Mouse (Mus musculus): ENCODE measurements around the gene Gm11032. TPM values are rescaled to one million over a fixed set of nuclear protein-coding genes. Genes with fewer than 3 reads are reported as not detected.

Gene Gm11032
- polyA plus RNA-seq, 1 experiment from 2014 or later = not detected

DNA sequence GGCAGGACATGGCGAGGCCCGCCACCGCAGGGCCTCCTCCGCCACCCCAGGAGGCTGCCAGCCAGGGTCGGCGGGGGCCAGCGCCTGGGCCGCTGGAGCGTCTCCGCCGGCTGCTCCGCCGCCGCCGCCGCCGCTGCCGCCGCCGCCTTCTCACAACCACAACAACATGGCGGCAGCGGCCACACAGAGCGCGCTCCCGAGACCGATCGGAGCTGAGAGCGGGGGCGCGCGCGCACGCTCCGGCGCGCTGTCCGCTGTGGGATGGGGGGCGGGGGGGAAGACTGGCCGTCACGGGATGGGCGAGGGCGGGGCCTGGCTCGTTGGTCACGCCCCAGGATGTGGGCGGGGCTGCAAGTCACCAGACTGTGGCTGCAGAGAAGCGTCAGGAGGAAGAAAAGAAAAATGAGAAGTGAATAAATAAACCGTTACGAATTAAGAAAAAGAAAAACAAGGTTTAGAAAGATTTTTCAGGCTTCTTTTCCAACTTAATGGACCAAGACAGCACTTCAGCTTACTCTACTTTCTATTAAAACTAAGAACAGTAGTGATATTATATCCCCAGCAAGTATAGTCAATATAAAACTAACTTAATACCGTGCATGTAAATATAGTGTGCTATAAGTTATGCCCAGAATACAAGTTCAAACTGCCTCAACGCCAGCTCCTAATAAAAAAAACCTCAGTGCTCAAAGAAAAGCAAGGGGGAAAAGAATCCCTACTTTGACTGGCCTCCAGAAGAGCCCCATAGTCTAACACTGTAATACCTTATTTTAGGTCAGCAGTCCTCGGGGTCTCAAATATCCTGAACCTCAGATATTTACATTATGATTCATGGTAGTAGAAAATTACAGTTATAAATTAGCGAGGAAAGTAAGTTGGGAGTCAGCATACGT is 25.0 kb upstream of the Gm11032 start, which contains the start of gene Mtmr3:
Mtmr3 (minus strand) TSS at position 256 of the 893 bp plus-strand sequence.
- Histone ChIP-seq H3K36me3 (ENCODE audit: control insufficient read depth, insufficient read depth, low read length) (no peaks in the 10 kb centered on the region), H3K27ac (ENCODE audit: low read depth, low read length) (peak within 1 kb of the TSS; percentile 83), H3K9me3 (ENCODE audit: control insufficient read depth, low read length) (no peaks in the 10 kb centered on the region), H3K9ac (ENCODE audit: low read length) (peak within 1 kb of the TSS; percentile 93), H3K4me1 (replicated peaks; ENCODE audit: control insufficient read depth, insufficient read depth, low read length) (peaks cover 4% of the 10 kb centered on the region; the same call in 1 of the 2 replicates), H3K4me3 (ENCODE audit: low read depth, low read length) (peak within 1 kb of the TSS; percentile 92), H3K27me3 (ENCODE audit: control insufficient read depth, insufficient read depth, low read length) (no peaks in the 10 kb centered on the region), H3K4me2 (ENCODE audit: low read depth, low read length, severe bottlenecking) (peak within 1 kb of the TSS; percentile 70)
- ATAC-seq (replicated peaks; ENCODE audit: low FRiP score) = peak; percentile 95
- peak; percentile 99 for DNase-seq (ENCODE audit: low spot score)
- 6% methylated on average over 48 of the region's 53 CpGs for WGBS

DNA sequence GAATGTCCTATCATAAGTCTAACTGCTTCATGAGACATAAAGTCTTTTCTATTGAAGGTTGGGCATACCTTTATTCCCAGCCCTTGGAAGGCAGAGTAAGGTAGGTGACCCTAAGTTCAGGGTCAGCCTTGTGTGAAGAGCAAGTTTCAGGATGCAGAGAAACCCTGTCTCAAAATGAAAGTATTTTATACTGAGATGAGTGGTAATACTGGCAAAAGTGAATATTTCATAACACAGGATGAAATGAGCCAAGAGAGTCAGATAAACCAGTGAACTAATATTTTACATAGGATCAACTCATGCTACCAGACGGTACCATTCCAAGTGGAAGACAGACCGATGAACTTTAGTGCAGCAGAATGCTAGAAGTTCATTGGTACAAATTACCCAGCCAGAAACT is 21.5 kb upstream of the Gm11032 start:
- Histone ChIP-seq H3K27me3 (ENCODE audit: control insufficient read depth, insufficient read depth, low read length) (no peaks in the 10 kb centered on the region), H3K36me3 (ENCODE audit: control insufficient read depth, insufficient read depth, low read length) (no peaks in the 10 kb centered on the region), H3K9me3 (ENCODE audit: control insufficient read depth, low read length) (no peaks in the 10 kb centered on the region), H3K4me2 (ENCODE audit: low read depth, low read length, severe bottlenecking) (no peak overlapping the region), H3K27ac (ENCODE audit: low read depth, low read length) (no peak overlapping the region), H3K9ac (ENCODE audit: low read length) (no peak overlapping the region), H3K4me1 (replicated peaks; ENCODE audit: control insufficient read depth, insufficient read depth, low read length) (peaks cover 3% of the 10 kb centered on the region; the same call in 1 of the 2 replicates), H3K4me3 (ENCODE audit: low read depth, low read length) (no peak overlapping the region)
- 82% methylated on average over 2 of the region's 2 CpGs for WGBS
- DNase-seq (ENCODE audit: low spot score) (no peak), ATAC-seq (replicated peaks; ENCODE audit: low FRiP score) (no peak)

GRCm38 (mm10) chr11:4599916-4600315 is 20.0 kb upstream of the Gm11032 start:
- ATAC-seq (replicated peaks; ENCODE audit: low FRiP score) (no peak), DNase-seq (ENCODE audit: low spot score) (no peak)
- H3K36me3 ChIP-seq (ENCODE audit: control insufficient read depth, insufficient read depth, low read length) = no peaks in the 10 kb centered on the region
- no peak overlapping the region for H3K4me3 ChIP-seq (ENCODE audit: low read depth, low read length)
- 88% methylated on average over 3 of the region's 3 CpGs for WGBS
- no peak overlapping the region for H3K4me2 ChIP-seq (ENCODE audit: low read depth, low read length, severe bottlenecking)
- peaks cover 3% of the 10 kb centered on the region; the same call in 1 of the 2 replicates for H3K4me1 ChIP-seq (replicated peaks; ENCODE audit: control insufficient read depth, insufficient read depth, low read length)
- H3K9me3 ChIP-seq (ENCODE audit: control insufficient read depth, low read length) = no peaks in the 10 kb centered on the region
- no peak overlapping the region for H3K27ac ChIP-seq (ENCODE audit: low read depth, low read length)
- no peak overlapping the region for H3K9ac ChIP-seq (ENCODE audit: low read length)
- no peaks in the 10 kb centered on the region for H3K27me3 ChIP-seq (ENCODE audit: control insufficient read depth, insufficient read depth, low read length)

DNA sequence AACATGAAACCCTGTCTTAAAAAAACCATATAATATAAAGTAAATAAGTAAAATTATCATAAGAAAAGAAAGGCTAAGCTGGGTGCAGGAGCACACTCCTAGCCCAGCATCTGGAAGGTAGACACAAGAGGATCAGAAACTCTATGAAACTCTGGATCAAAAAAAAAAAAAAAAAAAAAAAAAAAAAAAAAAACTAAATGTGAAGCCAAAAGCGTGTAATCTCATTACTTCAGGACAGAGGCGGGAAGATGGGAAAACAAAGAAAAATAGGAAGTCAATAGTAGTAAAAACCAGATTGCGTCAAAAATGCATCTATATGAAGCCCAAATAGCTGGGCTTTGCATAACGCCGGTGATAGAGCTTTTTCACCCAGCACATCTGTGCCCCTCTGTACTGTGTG is 18.0 kb upstream of the Gm11032 start:
- no peak for DNase-seq (ENCODE audit: low spot score)
- H3K9me3 ChIP-seq (ENCODE audit: control insufficient read depth, low read length) = no peaks in the 10 kb centered on the region
- no peak overlapping the region for H3K9ac ChIP-seq (ENCODE audit: low read length)
- H3K27ac ChIP-seq (ENCODE audit: low read depth, low read length) = no peak overlapping the region
- WGBS = 77% methylated on average over 5 of the region's 5 CpGs
- H3K4me2 ChIP-seq (ENCODE audit: low read depth, low read length, severe bottlenecking) = no peak overlapping the region
- H3K4me3 ChIP-seq (ENCODE audit: low read depth, low read length) = no peak overlapping the region
- no peaks in the 10 kb centered on the region for H3K36me3 ChIP-seq (ENCODE audit: control insufficient read depth, insufficient read depth, low read length)
- no peak for ATAC-seq (replicated peaks; ENCODE audit: low FRiP score)
- H3K27me3 ChIP-seq (ENCODE audit: control insufficient read depth, insufficient read depth, low read length) = no peaks in the 10 kb centered on the region
- peaks cover 3% of the 10 kb centered on the region; the same call in 1 of the 2 replicates for H3K4me1 ChIP-seq (replicated peaks; ENCODE audit: control insufficient read depth, insufficient read depth, low read length)

DNA sequence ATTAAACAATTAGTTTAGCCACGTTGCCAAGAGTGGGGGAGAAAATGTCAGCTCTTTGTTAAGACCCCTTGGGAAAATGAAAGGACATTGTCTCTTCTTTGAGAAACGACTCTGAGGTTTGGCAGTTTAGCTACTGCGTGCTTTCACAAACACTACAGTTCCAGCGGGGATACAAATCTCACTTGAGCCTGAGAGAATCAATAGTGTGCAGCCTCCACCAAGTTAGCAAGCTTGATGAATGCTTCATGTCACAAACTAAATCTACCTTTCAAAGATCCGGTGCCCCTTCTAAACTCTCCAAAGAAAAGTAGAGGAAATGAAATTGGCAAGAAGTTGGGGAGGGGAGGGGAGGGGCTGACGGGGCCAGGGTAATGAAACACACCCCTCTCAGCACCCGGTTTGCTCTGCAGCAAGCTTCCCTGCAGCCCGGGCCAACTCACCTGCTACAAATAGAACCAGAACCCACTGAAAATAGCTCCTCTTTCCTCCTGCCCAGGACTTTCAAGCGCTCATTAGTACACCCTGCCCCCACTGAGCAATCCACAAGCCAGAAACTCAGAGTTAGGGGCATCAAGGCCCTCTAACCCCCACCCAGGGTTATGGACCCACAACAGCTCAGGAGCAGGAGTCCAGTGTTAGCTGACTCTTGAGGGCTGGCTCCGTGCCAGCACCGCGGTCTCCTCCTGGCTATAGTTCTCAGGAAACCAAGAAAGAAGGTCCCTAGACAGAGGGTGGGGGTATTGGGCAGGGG is 17.0 kb upstream of the Gm11032 start:
- no peak overlapping the region for H3K9ac ChIP-seq (ENCODE audit: low read length)
- peaks cover 3% of the 10 kb centered on the region; the same call in 1 of the 2 replicates for H3K4me1 ChIP-seq (replicated peaks; ENCODE audit: control insufficient read depth, insufficient read depth, low read length)
- H3K36me3 ChIP-seq (ENCODE audit: control insufficient read depth, insufficient read depth, low read length) = no peaks in the 10 kb centered on the region
- peak; percentile 57 for DNase-seq (ENCODE audit: low spot score)
- ATAC-seq (replicated peaks; ENCODE audit: low FRiP score) = no peak
- WGBS = 38% methylated on average over 12 of the region's 12 CpGs
- H3K9me3 ChIP-seq (ENCODE audit: control insufficient read depth, low read length) = no peaks in the 10 kb centered on the region
- H3K27ac ChIP-seq (ENCODE audit: low read depth, low read length) = no peak overlapping the region
- no peaks in the 10 kb centered on the region for H3K27me3 ChIP-seq (ENCODE audit: control insufficient read depth, insufficient read depth, low read length)
- H3K4me2 ChIP-seq (ENCODE audit: low read depth, low read length, severe bottlenecking) = no peak overlapping the region
- H3K4me3 ChIP-seq (ENCODE audit: low read depth, low read length) = no peak overlapping the region

GRCm38 (mm10) chr11:4604441-4604840 is 15.4 kb upstream of the Gm11032 start:
- 76% methylated on average over 6 of the region's 6 CpGs for WGBS
- ATAC-seq (replicated peaks; ENCODE audit: low FRiP score) (no peak), DNase-seq (ENCODE audit: low spot score) (no peak)
- H3K27ac ChIP-seq (ENCODE audit: low read depth, low read length) = no peak overlapping the region
- no peak overlapping the region for H3K4me3 ChIP-seq (ENCODE audit: low read depth, low read length)
- H3K36me3 ChIP-seq (ENCODE audit: control insufficient read depth, insufficient read depth, low read length) = no peaks in the 10 kb centered on the region
- H3K9me3 ChIP-seq (ENCODE audit: control insufficient read depth, low read length) = no peaks in the 10 kb centered on the region
- no peak overlapping the region for H3K9ac ChIP-seq (ENCODE audit: low read length)
- peaks cover 3% of the 10 kb centered on the region; the same call in 1 of the 2 replicates for H3K4me1 ChIP-seq (replicated peaks; ENCODE audit: control insufficient read depth, insufficient read depth, low read length)
- H3K4me2 ChIP-seq (ENCODE audit: low read depth, low read length, severe bottlenecking) = no peak overlapping the region
- H3K27me3 ChIP-seq (ENCODE audit: control insufficient read depth, insufficient read depth, low read length) = no peaks in the 10 kb centered on the region

DNA sequence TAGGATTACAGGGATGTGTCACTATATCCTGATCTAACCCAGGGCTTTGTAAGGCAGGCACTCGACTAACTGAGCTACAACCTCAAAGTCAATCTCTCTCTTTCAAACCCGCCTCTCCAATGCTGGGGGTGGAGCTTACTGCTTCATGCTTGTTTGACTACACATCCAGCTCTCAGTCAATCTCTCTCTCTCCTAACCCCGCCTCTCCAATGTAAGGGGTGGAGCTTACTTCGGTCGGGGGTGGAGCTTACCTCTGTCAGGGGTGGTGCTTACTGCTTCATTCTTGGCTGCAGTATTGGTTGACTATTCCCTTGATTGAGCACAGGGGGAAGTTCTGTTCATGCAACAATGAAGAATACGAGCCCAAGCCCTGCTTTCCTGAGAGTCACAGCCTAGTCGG is 14.5 kb upstream of the Gm11032 start:
- no peaks in the 10 kb centered on the region for H3K36me3 ChIP-seq (ENCODE audit: control insufficient read depth, insufficient read depth, low read length)
- WGBS = 58% methylated on average over 7 of the region's 7 CpGs
- no peaks in the 10 kb centered on the region for H3K9me3 ChIP-seq (ENCODE audit: control insufficient read depth, low read length)
- DNase-seq (ENCODE audit: low spot score) (no peak), ATAC-seq (replicated peaks; ENCODE audit: low FRiP score) (no peak)
- peaks cover 3% of the 10 kb centered on the region; the same call in 1 of the 2 replicates for H3K4me1 ChIP-seq (replicated peaks; ENCODE audit: control insufficient read depth, insufficient read depth, low read length)
- no peaks in the 10 kb centered on the region for H3K27me3 ChIP-seq (ENCODE audit: control insufficient read depth, insufficient read depth, low read length)
- H3K4me3 ChIP-seq (ENCODE audit: low read depth, low read length) = no peak overlapping the region
- no peak overlapping the region for H3K4me2 ChIP-seq (ENCODE audit: low read depth, low read length, severe bottlenecking)
- H3K27ac ChIP-seq (ENCODE audit: low read depth, low read length) = no peak overlapping the region
- no peak overlapping the region for H3K9ac ChIP-seq (ENCODE audit: low read length)

- ATAC-seq (replicated peaks; ENCODE audit: low FRiP score) (no peak), DNase-seq (ENCODE audit: low spot score) (no peak)
- Histone ChIP-seq H3K9ac (ENCODE audit: low read length) (no peak overlapping the region), H3K27me3 (ENCODE audit: control insufficient read depth, insufficient read depth, low read length) (no peaks in the 10 kb centered on the region), H3K4me3 (ENCODE audit: low read depth, low read length) (no peak overlapping the region), H3K9me3 (ENCODE audit: control insufficient read depth, low read length) (no peaks in the 10 kb centered on the region), H3K36me3 (ENCODE audit: control insufficient read depth, insufficient read depth, low read length) (no peaks in the 10 kb centered on the region), H3K4me1 (replicated peaks; ENCODE audit: control insufficient read depth, insufficient read depth, low read length) (peaks cover 3% of the 10 kb centered on the region; the same call in 1 of the 2 replicates), H3K27ac (ENCODE audit: low read depth, low read length) (no peak overlapping the region), H3K4me2 (ENCODE audit: low read depth, low read length, severe bottlenecking) (no peak overlapping the region)
- WGBS = 88% methylated on average over 1 of the region's 1 CpGs
Observed at GRCm38 (mm10) chr11:4606541-4606940, 13.3 kb upstream of the Gm11032 start.

All from forebrain, embryonic 11.5 days (tissue).